Mouse (Mus musculus): Measurements from ENCODE around the gene Spata45. TPM values are rescaled to one million over a fixed set of nuclear protein-coding genes. Genes with fewer than 3 reads are reported as not detected.
A peak's percentile ranks its signal among the peaks of the same experiment; 100 is the strongest.
"Not testable (repeated sequence)": the region's sequence is repeated elsewhere in the genome, so short reads cannot be mapped to it uniquely, and the experiment has no call there.

Gene Spata45
- total RNA-seq (2021) = not detected

DNA sequence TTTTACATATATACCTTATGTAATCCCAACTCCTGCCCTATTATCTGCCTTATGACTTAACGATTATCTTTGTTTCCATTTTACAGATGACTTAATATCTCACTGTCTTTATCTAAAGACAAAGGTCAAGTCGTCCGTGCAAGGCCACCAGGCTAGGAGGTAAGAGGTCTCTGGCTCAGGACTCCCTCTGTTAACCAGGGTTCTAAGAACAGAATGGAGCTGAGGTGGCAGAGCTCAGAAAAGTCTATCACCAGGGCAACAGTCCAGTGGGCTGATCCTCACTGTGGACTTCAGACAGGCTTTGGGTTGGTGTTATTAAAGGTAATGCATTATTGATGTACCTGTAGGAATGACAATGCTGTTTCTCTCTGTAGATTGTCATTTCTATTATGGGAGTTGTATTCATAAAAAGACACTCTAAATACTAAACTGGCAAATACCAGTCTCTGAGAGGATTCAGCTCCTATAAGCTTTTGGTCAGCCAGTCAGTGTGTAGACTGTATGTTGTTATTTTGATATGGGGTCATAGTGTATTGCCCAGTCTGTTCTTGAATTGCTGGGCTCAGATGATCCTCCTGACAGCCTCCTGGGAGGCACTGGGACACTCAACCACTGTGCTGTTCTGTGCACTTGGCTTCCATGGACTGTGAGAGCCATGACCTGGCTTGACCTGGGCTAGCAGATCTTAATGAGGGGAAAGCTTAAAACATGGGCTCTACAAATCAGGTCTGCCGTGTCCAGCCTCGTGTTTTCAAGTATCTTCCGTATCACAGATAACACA lies at the start of gene Spata45:
Gene Spata45 (plus strand): TSS at position 86 of the 781 bp plus-strand sequence.
- no peak for DNase-seq
- intact Hi-C loops (cut with DNase I) = no loop called here

GRCm38 (mm10) chr1:190989437-190990082 lies 46.9 kb upstream of the Spata45 start:
- intact Hi-C loops (cut with DNase I) = no loop called here
- DNase-seq = no peak

- intact Hi-C loops (cut with DNase I) = no loop called here
These were observed 40.9 kb upstream of the Spata45 start for GRCm38 (mm10) chr1:190995548-190995947.

DNA sequence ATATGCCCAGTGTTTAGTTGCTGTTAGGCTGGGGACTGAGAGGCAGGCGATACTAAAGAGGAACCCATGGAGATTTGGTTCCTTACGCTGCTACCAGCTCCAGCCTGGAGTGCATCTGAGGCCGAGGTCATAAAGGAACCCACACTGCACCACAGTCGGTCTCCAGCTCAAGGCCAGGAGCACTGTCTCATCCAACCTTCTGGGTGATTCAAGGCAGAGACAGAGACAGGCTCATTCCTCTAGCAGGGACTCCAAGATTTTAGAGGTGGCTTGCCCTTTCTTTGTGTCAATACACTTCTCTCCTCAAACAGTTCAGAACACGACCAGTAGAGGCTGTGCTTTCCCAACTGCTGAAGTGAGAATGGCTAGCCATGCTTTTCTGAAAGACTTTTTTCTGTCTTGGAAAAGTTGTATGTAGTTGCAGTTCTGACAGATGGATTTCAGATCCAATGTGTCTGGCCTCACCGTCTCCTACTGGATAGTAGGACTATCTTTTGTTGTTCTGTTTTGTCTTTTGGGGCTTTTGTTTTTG lies 40.0 kb upstream of the Spata45 start:
- DNase-seq = no peak
- intact Hi-C loops (cut with DNase I) = no loop called here

More at GRCm38 (mm10) chr1:190995548-190995947, 40.9 kb upstream of the Spata45 start:
- peak; percentile 91 for DNase-seq

DNA sequence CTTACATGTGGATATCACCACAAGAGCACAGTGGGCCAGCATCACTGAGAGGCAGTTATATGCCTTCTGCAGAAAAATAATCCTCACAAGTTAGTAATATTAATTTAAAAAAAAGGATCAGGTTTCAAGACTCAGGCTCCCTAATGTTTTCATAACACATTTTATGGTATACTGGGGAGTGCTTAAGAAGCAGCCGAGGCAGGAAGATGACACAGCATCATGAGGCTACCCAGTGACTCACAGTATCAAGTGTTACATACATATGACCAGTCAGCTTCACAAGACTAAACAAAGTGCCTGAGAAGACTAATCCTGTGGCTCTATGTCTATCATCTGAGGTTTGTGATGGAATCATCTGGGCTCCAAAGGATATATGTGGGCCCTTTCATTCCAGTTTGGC lies 38.4 kb upstream of the Spata45 start:
- DNase-seq = no peak
- intact Hi-C loops (cut with DNase I) = no loop called here

- intact Hi-C loops (cut with DNase I) = no loop called here
- DNase-seq = peak; percentile 66
These were observed 35.8 kb upstream of the Spata45 start for GRCm38 (mm10) chr1:191000686-191001085.

DNA sequence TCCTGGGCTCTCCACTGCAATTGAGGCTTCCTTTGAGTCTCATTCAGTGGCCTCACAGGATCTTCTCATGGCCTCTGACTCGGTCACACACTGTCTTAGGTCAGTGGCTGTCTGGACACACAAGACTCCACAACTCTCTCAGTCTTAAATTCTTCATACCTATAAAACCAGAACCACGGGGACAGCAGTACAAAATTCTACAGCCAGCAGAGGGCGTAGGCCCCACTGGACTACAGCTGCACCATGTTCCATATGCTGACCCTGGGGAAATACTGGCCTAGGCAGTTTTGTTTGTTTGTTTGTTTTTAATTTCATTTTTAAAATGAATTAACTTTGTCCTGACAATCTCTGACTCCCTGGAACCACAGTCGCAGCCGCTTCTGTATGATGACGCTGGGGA lies 34.2 kb upstream of the Spata45 start:
- no peak for DNase-seq
- intact Hi-C loops (cut with DNase I) = no loop called here

DNA sequence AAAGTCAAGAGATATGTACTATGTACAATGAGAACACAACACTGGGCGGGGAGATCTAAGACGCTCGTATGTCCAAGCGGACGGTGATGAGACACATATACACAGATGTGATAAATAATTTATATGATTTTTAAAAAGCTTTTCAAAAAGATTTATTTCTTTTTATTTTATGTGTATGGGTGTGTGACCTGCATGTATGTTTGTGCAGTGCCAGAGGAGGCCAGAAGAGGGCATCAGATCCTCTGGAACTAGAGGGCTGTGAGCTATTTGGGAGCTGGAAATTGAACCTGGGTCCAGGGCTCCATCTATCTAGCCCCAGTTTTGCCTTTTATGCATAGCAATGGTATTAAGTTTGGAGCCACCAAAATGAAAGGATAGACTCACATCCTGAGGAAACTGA lies 27.7 kb upstream of the Spata45 start:
- DNase-seq = no peak
- intact Hi-C loops (cut with DNase I) = no loop called here

- intact Hi-C loops (cut with DNase I) = no loop called here
- no peak for DNase-seq
These were observed 22.2 kb upstream of the Spata45 start for GRCm38 (mm10) chr1:191014271-191014670.

- intact Hi-C loops (cut with DNase I) = no loop called here
These were observed 16.6 kb upstream of the Spata45 start for GRCm38 (mm10) chr1:191019803-191020202.

GRCm38 (mm10) chr1:191020217-191020924 lies 16.1 kb upstream of the Spata45 start:
- intact Hi-C loops (cut with DNase I) = no loop called here
- DNase-seq = no peak

More at GRCm38 (mm10) chr1:191019803-191020202, 16.6 kb upstream of the Spata45 start:
- no peak for DNase-seq

- no peak for DNase-seq
- intact Hi-C loops (cut with DNase I) = no loop called here
These were observed 15.4 kb upstream of the Spata45 start for GRCm38 (mm10) chr1:191021016-191021415.

DNA sequence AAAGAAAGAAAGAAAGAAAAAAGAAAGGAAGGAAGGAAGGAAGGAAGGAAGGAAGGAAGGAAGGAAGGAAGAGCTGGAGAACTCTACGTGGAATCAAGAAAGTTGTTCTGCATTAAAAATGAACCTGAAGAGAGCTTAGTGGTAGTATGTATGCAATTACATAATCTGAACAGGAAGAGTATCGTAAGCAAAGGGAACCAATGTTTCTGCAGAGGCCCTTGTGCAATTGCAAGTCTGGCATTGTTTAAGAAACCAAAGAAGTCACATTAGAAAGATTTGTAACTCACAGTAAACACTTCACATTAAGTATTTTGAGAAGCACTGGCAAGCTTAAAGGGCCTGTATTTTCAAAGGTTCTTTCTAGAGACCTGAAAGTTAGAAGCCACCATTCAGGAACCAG lies 13.3 kb upstream of the Spata45 start:
- intact Hi-C loops (cut with DNase I) = no loop called here
- no peak for DNase-seq

- DNase-seq; intact Hi-C loops (cut with DNase I): not testable (repeated sequence)
These were observed 12.6 kb upstream of the Spata45 start for GRCm38 (mm10) chr1:191023806-191024205.

DNA sequence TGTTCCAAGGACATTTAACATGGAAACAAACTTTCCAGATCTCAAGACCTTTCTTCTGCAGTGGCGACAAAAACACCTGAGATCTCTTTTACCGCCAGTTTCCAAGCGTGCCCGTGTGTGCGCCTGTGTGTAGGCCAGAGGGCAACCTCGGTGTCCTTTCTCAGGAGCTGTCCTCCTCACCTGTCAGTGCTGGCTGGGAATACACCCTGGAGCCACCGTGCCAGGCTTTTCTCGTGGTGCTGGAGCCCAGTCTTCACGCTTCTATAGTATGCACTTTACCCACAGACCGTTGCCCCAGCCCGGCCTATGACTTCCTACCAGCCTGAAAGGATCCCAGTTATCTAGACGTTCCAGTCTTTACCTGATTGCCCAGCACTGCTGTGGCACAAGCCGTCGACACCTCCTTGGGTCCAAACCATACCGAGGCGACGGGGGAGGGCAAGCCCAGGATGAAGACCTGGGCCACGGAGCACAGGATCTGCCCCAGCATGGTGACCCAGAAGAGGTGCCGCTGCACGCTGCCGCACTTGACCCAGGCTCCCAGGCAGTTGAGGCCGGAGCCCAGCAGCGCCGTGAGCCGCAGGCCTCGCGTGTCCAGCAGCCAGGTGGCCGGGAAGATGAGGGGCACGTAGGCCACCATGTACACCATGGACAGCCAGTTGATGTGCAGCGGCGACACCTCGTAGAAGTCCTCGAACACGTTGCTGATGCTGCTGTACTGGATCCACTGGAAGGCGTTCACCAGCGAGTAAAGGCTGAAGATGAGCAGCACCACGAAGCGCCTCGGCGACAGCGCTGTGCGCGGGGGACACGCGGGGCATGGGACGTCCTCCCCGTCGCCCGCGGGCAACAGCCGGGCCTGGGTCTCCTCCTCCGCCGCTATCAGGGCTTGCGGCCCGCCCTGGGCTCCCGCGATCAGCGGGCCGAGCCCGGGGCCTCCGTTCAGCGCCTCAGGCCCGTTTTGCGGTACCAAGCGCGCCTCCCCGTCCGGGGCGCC lies 11.1 kb upstream of the Spata45 start:
- intact Hi-C loops (cut with DNase I) = no loop called here
- DNase-seq = peak; percentile 11

GRCm38 (mm10) chr1:191026021-191026713 lies 10.3 kb upstream of the Spata45 start, which contains the start of gene Flvcr1:
TSS of gene Flvcr1 (minus strand) at chr1:191026158.
- intact Hi-C loops (cut with DNase I) = no loop called here
- DNase-seq = peak; percentile 99

GRCm38 (mm10) chr1:191030182-191030581 lies 6.3 kb upstream of the Spata45 start:
- intact Hi-C loops (cut with DNase I) = no loop called here
- no peak for DNase-seq

DNA sequence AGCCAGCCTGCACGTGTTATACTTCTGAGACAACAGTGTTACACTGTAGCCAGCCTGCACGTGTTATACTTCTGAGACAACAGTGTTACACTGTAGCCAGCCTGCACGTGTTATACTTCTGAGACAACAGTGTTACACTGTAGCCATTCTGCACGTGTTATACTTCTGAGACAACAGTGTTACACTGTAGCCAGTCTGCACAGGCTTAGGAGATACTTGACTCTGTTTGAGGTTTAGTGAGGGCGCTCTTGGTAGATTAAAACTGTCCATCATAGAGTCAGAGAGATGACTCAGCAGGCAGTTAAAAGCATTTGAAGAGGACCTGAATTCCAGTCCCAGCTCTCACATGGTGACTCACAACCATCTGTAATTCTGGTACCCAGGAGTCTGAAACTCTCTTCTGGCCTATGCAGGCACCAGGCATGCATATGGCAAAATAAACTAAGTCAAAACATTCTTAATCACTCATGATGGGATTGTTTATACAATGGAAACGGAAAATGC lies 5.5 kb upstream of the Spata45 start:
- DNase-seq; intact Hi-C loops (cut with DNase I): not testable (repeated sequence)

DNA sequence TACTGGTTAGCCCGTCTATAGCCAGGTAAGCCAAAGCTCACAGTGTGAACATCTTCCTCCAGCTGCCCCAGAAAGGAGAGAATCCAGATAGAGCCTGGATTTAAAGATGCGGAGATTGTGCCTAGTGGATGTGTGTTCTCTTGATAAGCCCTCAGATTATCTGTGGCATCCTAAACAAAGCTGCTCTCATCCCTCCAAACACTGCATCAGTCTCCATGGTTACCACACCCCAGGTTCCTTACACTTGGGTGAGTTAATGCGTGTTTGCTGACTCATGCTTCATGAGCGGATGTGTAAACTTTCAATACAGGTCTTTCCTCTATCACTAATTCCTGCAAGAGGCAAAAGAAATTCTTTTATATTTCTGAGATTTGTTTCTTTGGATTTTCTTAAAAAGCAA lies 790 bp upstream of the Spata45 start:
- DNase-seq = peak; percentile 26
- intact Hi-C loops (cut with DNase I) = no loop called here

Data from left cerebral cortex, postnatal 4 days (tissue).